Mouse (Mus musculus) adrenal gland (tissue): ENCODE measurements at regions not wholly inside any gene's neighbourhood (a gene's known extent, or its start where the extent isn't known, plus 50 kb on each side); places are given as distances from the start of the nearest gene placed in this dataset.

Experiments used
- intact Hi-C: fragments of 180-260 bp; cut with DNase I; formaldehyde crosslinking; loops from one replicate; pipeline ENCODE4 v1.15.1; 2025

DNA sequence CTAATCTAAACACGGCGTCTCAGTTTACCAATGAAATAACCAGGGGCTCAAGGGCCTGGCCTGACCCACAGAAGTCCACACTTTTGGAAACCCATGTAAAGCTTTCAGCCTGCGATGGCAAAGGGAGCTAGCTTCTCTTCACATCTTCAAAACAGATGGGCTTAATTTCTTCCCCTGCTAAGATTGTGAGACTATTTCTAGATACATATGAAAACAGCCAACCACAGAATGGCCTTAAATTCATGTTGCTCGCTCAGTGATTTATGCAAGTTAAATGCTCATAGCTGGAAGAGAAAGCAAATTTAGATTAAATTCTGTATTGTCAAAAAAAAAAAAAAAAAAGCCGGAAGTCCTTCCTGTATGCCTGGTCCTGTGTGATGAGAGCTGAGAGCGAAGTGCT lies 53.2 kb upstream of the Epha4 start:
- intact Hi-C loops: no loop called here

- intact Hi-C loops: no loop called here
These were observed 52.8 kb upstream of the Epha4 start for GRCm38 (mm10) chr1:77567657-77568056.
